Mouse (Mus musculus) G1E-ER4 (cell line): ENCODE measurements around the gene Abhd15. TPM values are rescaled to one million over a fixed set of nuclear protein-coding genes. Genes with fewer than 3 reads are reported as not detected.

Experiments used
- GATA1 ChIP-seq: IDR thresholded peaks from one replicate; pipeline ENCODE4 v1.8.0; 2012; ENCODE audit warnings: low read length, inconsistent platforms
- polyA plus RNA-seq: library from polyadenylated mRNA; stranded (reverse); fragments of >175 nt; gene quantifications from 2 replicates; pipeline ENCODE4 v1.2.3, GENCODE M21; 2012

The Abhd15 gene
- 0.29 and 0.30 TPM in 2 replicates for polyA plus RNA-seq

DNA sequence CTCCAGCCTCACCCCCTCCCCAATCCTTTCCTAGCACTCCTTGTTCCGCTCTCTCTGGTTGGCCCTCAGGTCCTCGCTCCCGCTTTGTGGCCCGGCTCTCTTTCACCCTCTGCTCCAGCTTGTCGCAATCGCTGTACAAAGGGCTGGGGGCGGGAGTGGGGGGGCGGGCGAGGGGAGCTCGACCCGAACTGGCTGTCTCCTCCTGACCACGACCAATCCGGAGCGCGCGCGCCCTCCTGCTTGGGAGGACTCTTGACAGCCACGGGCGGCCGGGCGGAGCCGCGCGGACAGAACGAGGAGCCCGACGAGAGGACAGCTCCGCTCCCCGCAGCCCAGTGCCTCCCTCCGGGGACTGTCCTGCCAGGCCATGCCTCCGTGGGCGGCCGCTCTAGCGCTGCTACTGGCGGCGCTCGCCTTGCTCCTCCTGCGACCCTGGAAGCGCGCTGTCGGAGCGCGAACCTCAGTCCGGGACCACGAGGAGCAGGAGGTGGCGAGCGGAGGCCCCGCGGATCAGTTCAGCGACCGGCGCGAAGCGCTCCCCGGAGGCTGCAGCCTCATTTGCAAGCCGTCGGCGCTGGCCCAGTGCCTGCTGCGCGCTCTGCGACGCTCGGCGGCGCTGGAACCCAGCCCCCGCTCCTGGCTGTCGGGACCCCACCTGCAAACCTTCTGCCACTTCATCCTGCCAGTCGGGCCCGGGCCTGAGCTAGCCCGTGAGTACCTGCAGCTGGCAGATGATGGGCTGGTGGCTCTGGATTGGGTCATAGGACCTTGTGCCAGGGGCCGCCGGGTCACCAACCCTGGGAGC lies at the start of gene Abhd15:
Abhd15 (plus strand) TSS at position 290 of the 805 bp plus-strand sequence.
- TF ChIP-seq GATA1, result no peak

- TF ChIP-seq GATA1, result no peak
Observed at GRCm38 (mm10) chr11:77466544-77466943, 48.4 kb upstream of the Abhd15 start.

DNA sequence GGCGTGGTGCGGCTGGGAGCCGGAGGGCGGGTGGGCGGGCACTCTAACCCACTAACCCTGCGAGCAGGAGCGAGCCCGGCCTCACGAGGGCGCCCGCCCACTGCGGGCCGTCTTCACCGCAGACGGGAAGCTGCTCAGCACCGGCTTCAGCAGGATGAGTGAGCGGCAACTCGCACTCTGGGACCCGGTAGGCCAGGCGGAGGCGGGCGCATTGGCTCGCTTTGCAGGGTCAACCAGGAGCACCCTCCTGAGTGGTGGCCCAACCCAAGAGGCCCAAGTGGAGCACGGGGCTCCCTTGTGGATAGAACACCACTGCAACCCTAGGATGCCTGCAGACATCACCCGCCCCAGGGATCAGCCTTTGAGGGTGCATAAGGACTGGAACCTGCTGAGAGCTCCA lies 47.8 kb upstream of the Abhd15 start:
- no peak for TF ChIP-seq GATA1

- no peak for TF ChIP-seq GATA1
Observed at GRCm38 (mm10) chr11:77467784-77468183, 47.1 kb upstream of the Abhd15 start.

GRCm38 (mm10) chr11:77468397-77468796 lies 46.5 kb upstream of the Abhd15 start:
- TF ChIP-seq GATA1, result no peak

GRCm38 (mm10) chr11:77471407-77471806 lies 43.5 kb upstream of the Abhd15 start:
- no peak for TF ChIP-seq GATA1

- no peak for TF ChIP-seq GATA1
Observed at GRCm38 (mm10) chr11:77472775-77473174, 42.1 kb upstream of the Abhd15 start.

DNA sequence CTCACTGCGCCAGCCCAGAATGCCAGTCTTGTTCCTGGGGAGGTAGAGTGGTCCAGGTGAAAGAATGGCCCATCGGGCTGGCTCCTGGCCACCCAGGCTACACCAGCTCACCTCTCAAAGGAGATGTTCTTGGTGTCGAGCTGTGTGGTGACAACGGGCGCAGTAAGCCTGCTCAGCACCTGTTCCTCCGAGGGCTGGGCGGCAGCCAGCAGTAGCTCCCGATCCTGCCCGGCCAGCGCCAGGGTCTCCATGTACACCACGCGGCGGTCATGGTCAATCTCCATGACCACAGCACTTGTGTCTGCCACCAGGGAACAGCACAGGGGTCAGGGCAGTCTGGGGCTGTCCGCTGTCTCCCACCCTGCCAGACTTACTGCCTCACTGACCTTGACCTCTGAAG lies 38.7 kb upstream of the Abhd15 start:
- no peak for TF ChIP-seq GATA1

DNA sequence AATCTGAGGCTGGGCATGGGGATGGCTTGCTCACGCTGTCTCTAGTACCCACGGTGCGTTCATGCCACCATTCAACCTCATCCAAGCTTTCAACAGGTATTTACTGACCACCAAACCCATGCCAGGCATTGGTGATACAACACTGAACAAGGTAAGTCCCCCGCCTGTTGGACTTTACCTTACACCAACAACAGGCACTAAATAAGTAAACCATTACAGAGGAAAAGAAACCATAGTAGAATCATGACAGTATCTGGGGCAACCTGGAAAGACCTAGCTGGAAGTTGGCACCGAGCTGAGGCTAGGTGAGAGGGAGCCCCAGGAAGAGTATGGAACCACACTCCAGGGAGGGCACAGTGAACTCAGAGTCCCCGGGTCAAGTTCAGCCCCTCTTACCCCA lies 38.0 kb upstream of the Abhd15 start:
- no peak for TF ChIP-seq GATA1

DNA sequence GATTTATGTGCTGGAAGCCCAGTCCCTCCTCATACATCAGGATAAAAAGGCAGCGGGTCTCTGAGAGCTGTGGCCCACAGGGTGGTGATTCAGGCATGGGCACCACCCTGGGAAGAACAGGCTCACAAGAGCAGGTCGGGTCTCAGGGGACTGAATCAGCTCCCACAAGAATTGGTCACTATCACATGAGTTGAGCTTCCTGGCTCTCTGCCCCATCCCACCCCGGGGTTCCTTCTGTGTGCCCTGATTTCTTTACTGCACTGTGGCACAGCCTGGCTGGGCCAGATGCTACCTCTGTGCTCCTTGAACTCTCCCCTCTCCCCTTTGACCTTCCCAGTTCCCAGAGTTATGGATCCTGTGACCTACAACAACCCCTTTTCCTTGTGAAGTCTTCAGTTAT lies 31.9 kb upstream of the Abhd15 start:
- no peak for TF ChIP-seq GATA1

DNA sequence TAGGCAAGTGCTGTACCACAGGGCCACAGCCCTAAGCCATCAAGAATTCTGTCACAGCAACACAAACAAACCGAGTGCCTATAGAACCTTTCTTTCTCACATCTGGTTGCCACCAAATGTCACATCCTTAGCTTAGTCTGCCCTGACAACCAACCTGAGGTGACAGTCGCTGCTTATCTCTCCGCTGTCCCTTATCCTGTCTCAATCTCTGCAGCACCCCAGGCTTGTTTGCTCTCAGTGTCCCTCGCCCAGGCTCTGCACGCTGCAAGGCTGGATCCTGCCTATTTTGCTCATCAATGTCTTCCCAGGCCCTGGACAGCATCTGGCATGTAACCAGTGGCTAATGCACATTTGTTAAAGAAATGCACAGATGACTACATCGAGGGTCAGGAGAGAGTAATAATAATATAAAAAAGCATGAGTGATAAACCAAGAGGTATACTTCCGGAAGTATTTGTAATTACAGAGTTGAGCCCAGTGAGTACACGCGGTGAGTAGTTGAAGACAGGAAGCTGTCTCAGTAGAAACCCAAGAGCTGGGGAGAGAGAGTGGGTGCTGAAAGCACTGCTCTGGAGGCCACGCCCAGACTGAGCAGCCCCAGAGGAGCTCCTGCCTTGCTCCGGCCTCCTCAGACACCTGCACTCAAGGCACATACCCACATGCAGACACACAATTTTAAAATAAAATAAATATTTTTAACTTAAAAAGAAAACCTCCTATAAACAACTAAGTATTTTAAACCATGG lies 31.2 kb upstream of the Abhd15 start:
- no peak for TF ChIP-seq GATA1

- no peak for TF ChIP-seq GATA1
Observed at GRCm38 (mm10) chr11:77485229-77485628, 29.7 kb upstream of the Abhd15 start.

DNA sequence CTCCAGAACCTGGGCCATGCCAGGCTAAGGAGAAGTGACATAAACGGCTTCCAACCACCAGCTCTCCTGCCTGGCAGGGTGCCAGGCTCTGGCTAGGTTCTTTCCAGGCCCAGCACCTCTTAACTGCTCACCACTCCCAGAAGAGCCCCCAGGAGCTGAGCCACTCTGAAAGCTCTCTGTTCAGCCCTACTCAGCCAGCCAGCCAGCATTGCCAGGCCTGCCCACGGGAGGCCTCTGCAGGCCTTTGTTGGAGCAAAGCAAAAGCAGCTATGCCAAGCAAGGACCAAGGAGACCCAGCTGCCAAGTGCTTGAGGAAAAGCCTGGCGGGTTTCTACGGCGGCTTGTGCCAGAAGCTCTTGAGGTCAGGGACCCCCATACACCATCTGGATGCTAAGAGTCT lies 28.1 kb upstream of the Abhd15 start:
- no peak for TF ChIP-seq GATA1

DNA sequence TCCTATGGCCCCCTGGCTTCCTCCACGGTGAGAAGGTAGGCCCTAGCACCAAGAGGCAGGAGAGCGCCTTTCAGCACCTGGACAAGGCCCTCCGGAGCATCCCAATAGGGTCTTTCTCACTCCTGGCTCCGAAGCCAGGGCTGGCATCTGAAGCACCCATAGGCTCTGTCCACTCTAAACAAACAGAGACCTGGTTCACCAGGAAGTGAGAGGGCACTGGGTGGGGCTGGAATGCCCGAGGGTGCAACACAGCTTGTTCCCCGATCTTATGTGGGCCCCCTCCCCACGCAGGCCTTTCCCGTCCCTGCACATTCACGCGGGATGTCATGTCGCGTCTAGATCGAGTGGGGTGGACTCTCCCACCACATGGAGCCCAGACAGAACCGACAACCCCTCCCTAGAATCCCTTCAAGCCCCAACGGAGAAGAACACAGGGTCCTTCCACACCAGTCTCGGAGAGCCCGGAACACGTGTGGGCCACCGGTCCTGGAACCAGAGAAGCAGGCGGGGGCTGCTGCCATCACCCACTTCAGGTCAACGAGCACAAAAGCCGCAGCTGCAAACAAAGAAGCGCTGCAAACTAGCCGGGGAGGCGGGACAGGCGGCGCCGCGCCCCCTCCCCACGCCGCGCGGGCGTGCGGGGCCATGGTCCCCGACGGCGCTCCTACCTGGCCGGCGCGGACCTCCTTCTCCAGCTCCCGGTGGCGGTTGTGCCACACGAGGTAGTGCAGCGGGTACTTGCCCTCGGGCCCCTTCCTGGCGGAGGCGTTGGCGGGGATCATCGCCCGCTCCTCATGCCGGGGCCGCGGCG lies 25.9 kb upstream of the Abhd15 start:
- TF ChIP-seq GATA1, result no peak

DNA sequence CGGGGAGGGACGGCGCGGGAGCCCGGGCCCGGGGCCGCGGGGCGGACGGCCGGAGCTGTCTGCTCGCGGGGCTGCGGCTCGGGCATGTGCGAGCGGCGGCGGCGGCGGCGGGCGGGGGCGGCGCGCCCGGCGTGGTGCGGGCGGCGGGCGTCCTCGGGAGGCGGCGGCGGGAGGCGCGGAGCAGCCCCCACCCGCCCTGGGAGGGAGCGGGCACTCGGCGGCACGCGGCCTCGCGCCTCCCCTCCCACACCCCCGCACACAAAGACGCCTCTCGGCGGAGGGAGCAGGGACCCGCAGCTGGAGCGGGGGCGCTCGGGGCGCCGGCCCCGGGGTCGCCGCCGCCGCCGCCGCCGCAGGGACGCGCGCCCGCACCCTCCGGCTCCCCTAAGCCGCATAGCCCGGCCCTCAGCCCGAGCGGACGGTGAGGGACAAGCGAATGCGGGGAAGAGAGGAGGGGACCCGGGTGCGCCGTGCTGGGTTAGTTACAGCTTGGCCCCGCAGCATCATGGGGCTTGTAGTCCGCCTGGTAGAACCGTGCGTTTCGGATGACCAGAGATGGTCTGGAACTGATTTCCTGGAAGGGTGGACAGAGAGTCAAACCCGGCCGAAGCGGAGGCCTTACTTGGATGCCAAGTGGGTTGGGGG lies 25.2 kb upstream of the Abhd15 start, which contains the start of gene Ankrd13b:
Ankrd13b (minus strand) TSS at position 88 of the 645 bp plus-strand sequence.
- TF ChIP-seq GATA1, result no peak

DNA sequence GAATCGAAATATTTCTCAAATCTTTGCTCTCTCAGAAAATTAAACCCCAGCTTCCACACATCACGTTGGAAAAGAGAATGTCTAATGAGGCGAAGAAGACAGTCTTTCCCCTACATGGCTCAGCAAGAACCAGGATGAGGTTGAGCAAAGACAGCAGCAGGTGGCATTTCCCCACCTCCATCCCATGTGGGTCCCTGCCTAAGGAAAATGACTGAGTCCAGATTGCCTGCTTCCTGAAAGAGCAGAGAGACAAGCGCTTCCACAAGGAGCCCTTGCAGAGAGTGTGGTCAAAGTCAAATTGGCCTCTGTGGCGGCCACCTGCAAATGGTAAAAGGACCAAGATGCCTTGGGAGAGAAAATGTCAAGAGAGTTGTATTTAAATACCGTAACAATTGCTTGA lies 24.5 kb upstream of the Abhd15 start:
- no peak for TF ChIP-seq GATA1

- TF ChIP-seq GATA1, result no peak
Observed at GRCm38 (mm10) chr11:77491123-77491501, 23.8 kb upstream of the Abhd15 start.
